Mouse (Mus musculus) frontal cortex, postnatal 25 days (tissue): ENCODE results near the gene Plppr3.

Source experiments
- DNase-seq, 2 experiments: peaks; one replicate each; pipeline ENCODE4 v3.0.0; 2022; ENCODE audit warnings: low spot score in 2 of 2

Plppr3 gene

GRCm38 (mm10) chr10:79865801-79866295 is 8.6 kb downstream of the Plppr3 start:
- no peak for DNase-seq

GRCm38 (mm10) chr10:79865189-79865601 is 9.2 kb downstream of the Plppr3 start:
- no peak for DNase-seq

- DNase-seq, result no peak
Observed at GRCm38 (mm10) chr10:79864351-79865188, 9.9 kb downstream of the Plppr3 start.

GRCm38 (mm10) chr10:79862925-79863324 is 11.5 kb downstream of the Plppr3 start:
- DNase-seq, result no peak

- no peak for DNase-seq
Observed at GRCm38 (mm10) chr10:79862049-79862788, 12.2 kb downstream of the Plppr3 start.

GRCm38 (mm10) chr10:79861230-79862048 is 13.0 kb downstream of the Plppr3 start:
- DNase-seq, result no peak

GRCm38 (mm10) chr10:79860079-79860911 is 14.1 kb downstream of the Plppr3 start:
- no peak for DNase-seq

- DNase-seq, result no peak
Observed at GRCm38 (mm10) chr10:79859116-79859515, 15.3 kb downstream of the Plppr3 start.

GRCm38 (mm10) chr10:79858416-79859074 is 15.9 kb downstream of the Plppr3 start:
- no peak for DNase-seq

GRCm38 (mm10) chr10:79857894-79858293 is 16.5 kb downstream of the Plppr3 start:
- DNase-seq, result no peak

- no peak for DNase-seq
Observed at GRCm38 (mm10) chr10:79857452-79857811, 17.0 kb downstream of the Plppr3 start.

GRCm38 (mm10) chr10:79856704-79857451 is 17.6 kb downstream of the Plppr3 start:
- no peak for DNase-seq

- DNase-seq, result no peak
Observed at GRCm38 (mm10) chr10:79856280-79856679, 18.2 kb downstream of the Plppr3 start.

GRCm38 (mm10) chr10:79855558-79856184 is 18.8 kb downstream of the Plppr3 start:
- no peak for DNase-seq

GRCm38 (mm10) chr10:79854801-79855541 is 19.5 kb downstream of the Plppr3 start:
- DNase-seq, result no peak

GRCm38 (mm10) chr10:79853860-79854795 is 20.3 kb downstream of the Plppr3 start, which contains the start of gene Ptbp1:
Ptbp1 (plus strand) TSS chr10:79854427.
- DNase-seq, result peak; percentile 96 to 98

GRCm38 (mm10) chr10:79853392-79853791 is 21.0 kb downstream of the Plppr3 start:
- DNase-seq, result peak; percentile 80 to 83
